Mouse (Mus musculus) myocyte (in vitro differentiated cells): ENCODE data around the gene Kcnh7. TPM values are rescaled to one million over a fixed set of nuclear protein-coding genes. Genes with fewer than 3 reads are reported as not detected.

Source experiments
- H3K27me3 ChIP-seq: one replicate; pipeline ENCODE4 v1.6.1; 2011; ENCODE audit not compliant: control insufficient read depth, insufficient read depth, insufficient read length
- H3K36me3 ChIP-seq: one replicate; pipeline ENCODE4 v1.6.1; 2011; ENCODE audit not compliant: control insufficient read depth, insufficient read depth
- H3K4me2 ChIP-seq: one replicate; pipeline ENCODE4 v1.6.1; 2011; ENCODE audit warnings: low read depth, control low read depth
- H3K4me3 ChIP-seq: one replicate; pipeline ENCODE4 v1.5.1; 2011; ENCODE audit warnings: mild to moderate bottlenecking, control low read depth, moderate library complexity
- H3K79me2 ChIP-seq: one replicate; pipeline ENCODE4 v1.6.1; 2011; ENCODE audit not compliant: control insufficient read depth, insufficient read depth
- H3ac ChIP-seq: one replicate; pipeline ENCODE4 v1.6.1; 2011; ENCODE audit not compliant: control insufficient read depth, insufficient read length
- CEBPB ChIP-seq: IDR thresholded peaks from 2 replicates; pipeline ENCODE4 v1.6.1; 2011; ENCODE audit warnings: mild to moderate bottlenecking, moderate library complexity; ENCODE audit not compliant: poor library complexity, insufficient read depth, severe bottlenecking
- E2F4 ChIP-seq: IDR thresholded peaks from one replicate; pipeline ENCODE4 v1.6.1; 2011; ENCODE audit warnings: mild to moderate bottlenecking, control low read depth, moderate library complexity; ENCODE audit not compliant: insufficient read depth
- MAX ChIP-seq: IDR thresholded peaks from one replicate; pipeline ENCODE4 v1.6.1; 2011; ENCODE audit warnings: low read depth, mild to moderate bottlenecking, control low read depth
- MYOD1 ChIP-seq, 3 experiments: IDR thresholded peaks; one replicate each; pipeline ENCODE4 v1.6.1; 2011; ENCODE audit warnings: control low read depth in 2 of 3, low read depth in 2 of 3, mild to moderate bottlenecking in 2 of 3, moderate library complexity in 1 of 3; ENCODE audit not compliant: insufficient read length in 2 of 3, control insufficient read depth in 1 of 3
- MYOG ChIP-seq, 3 experiments: IDR thresholded peaks; one replicate each; pipeline ENCODE4 v1.6.1; 2011; ENCODE audit warnings: control low read depth in 2 of 3, low read depth in 2 of 3, mild to moderate bottlenecking in 2 of 3; ENCODE audit not compliant: insufficient read length in 2 of 3, control insufficient read depth in 1 of 3, insufficient read depth in 1 of 3
- POLR2A ChIP-seq: IDR thresholded peaks from one replicate; pipeline ENCODE4 v1.6.1; 2011; ENCODE audit warnings: low read depth, mild to moderate bottlenecking, control low read depth, moderate library complexity; ENCODE audit not compliant: insufficient read length
- POLR2AphosphoS2 ChIP-seq: IDR thresholded peaks from one replicate; pipeline ENCODE4 v1.6.1; 2011; ENCODE audit warnings: low read depth, control low read depth; ENCODE audit not compliant: insufficient read length
- REST ChIP-seq: IDR thresholded peaks from one replicate; pipeline ENCODE4 v1.6.1; 2011; ENCODE audit warnings: mild to moderate bottlenecking, control low read depth, moderate library complexity; ENCODE audit not compliant: insufficient read depth, insufficient read length
- SRF ChIP-seq: IDR thresholded peaks from one replicate; pipeline ENCODE4 v1.6.1; 2011; ENCODE audit warnings: low read depth; ENCODE audit not compliant: control insufficient read depth, insufficient read length
- TCF12 ChIP-seq: IDR thresholded peaks from one replicate; pipeline ENCODE4 v1.6.1; 2011; ENCODE audit warnings: mild to moderate bottlenecking, control low read depth; ENCODE audit not compliant: poor library complexity, insufficient read depth, severe bottlenecking
- TCF3 ChIP-seq: IDR thresholded peaks from one replicate; pipeline ENCODE4 v1.6.1; 2011; ENCODE audit warnings: low read depth, control low read depth; ENCODE audit not compliant: insufficient read length
- USF1 ChIP-seq: IDR thresholded peaks from one replicate; pipeline ENCODE4 v1.6.1; 2011; ENCODE audit warnings: low read depth, mild to moderate bottlenecking, control low read depth, moderate library complexity
- polyA plus RNA-seq: library from polyadenylated mRNA; unstranded; fragments of >200 nt; fragmentation: generic; extraction: Trizol; gene quantifications from one replicate; pipeline ENCODE4 v1.2.1, GENCODE M21; 2012; ENCODE audit warnings: missing spikeins

Kcnh7 gene
- polyA plus RNA-seq, 1 experiment, result 0.02 TPM

DNA sequence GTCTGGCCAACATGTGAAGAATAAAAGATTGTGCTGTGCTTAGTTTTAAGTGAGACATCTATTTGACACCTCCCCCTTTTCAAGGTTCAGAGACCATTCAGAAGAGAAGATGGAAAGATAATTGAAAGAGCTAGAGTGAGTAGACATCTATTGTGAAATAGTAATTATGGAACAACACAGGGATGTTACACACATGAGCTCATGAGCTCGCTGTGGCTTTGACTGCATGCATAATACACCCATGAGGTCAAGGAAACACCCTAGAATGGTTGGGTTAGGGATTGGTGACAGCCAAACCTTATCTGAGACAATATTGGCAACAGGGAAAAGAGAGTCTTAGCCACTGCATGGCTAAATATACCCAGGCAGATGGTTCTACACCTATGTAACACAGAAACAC lies 380.1 kb downstream of the Kcnh7 start:
- Histone ChIP-seq H3K4me2 (no peak overlapping the region), H3K4me3 (no peak overlapping the region), H3K36me3 (no peaks in the 10 kb centered on the region), H3K27me3 (no peaks in the 10 kb centered on the region), H3ac (no peak overlapping the region), H3K79me2 (no peaks in the 10 kb centered on the region)
- TF ChIP-seq MAX (no peak), E2F4 (no peak), SRF (no peak), USF1 (no peak)

DNA sequence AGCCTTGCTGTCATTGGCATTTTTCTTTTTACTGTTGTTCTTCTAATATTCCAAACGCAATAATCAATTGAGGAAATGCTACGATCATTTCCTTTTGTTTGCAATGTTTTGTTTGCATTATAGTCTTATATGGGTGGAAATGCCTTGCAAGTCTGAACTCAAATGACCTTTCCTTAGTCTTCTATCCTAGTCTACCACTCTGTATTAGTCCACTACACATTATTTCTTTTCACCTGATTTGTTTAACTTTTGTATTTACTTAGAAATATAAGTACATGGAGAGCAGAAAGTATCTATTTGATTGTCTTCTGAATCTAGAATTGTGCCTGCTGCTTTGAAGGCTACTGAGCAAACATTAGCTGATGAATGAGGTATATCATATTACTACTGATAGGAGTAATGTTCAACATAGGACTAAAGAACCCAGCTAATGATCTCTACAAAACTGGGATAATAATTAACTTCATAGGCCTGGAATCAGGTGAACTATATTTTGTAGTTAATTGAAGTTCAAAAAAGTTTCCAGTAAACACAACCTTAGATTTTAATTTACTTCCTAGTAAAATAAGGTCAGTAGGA lies 399.5 kb downstream of the Kcnh7 start:
- Histone ChIP-seq H3ac (no peak overlapping the region), H3K36me3 (no peaks in the 10 kb centered on the region), H3K79me2 (no peaks in the 10 kb centered on the region), H3K4me2 (no peak overlapping the region), H3K4me3 (no peak overlapping the region), H3K27me3 (no peaks in the 10 kb centered on the region)
- TF ChIP-seq CEBPB (no peak), REST (no peak), TCF3 (no peak), MYOG (IDR thresholded peaks at IDR 0.05; ENCODE audit: control insufficient read depth in 1 of 3, insufficient read depth in 1 of 3, insufficient read length in 2 of 3, low read depth in 2 of 3) (no peak), USF1 (no peak), E2F4 (no peak), SRF (no peak), POLR2A (no peak), TCF12 (no peak), POLR2AphosphoS2 (no peak), MAX (no peak), MYOD1 (IDR thresholded peaks at IDR 0.05; ENCODE audit: control insufficient read depth in 1 of 3, insufficient read length in 2 of 3, low read depth in 2 of 3) (no peak)

DNA sequence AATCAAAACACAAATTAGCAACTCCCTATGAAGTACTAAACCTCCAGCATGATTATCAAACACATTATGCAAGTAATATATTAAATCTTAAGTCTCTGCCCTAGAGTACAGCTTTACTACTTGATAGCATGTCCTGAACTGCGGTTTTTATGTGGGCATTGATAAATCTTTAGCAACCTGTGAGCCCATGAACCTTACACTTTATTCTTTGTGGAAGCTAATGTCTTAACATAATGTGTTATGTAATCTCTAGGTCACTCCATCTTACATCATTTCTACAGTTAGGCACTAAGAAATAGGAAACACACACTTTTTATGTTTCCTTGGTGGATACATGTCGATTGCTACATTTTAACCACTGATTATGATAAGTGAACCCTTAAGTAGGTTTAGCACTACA lies 437.8 kb downstream of the Kcnh7 start:
- no peak overlapping the region for H3ac ChIP-seq

DNA sequence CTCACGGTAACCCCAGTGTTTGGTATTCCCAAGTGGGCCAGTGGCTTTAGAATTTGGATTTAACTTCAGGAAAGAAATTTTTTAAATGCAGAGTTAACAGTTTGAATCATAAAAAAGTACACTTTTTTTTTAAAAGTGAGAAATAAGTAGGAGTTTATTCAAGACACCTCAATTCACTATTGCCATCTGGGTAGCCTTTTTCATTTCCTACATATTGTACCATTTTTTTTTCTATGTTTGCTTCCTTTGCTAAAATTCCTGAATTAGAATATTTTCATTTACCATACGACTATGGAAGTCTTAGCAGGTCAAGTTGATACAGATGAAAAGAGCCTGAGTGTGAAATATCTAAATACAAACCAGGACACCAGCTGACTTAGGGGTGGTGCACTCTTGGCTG lies 441.0 kb downstream of the Kcnh7 start:
- H3K27me3 ChIP-seq, result no peaks in the 10 kb centered on the region
- H3K36me3 ChIP-seq, result no peaks in the 10 kb centered on the region
- no peak overlapping the region for H3ac ChIP-seq
- H3K4me2 ChIP-seq, result no peak overlapping the region
- H3K79me2 ChIP-seq, result no peaks in the 10 kb centered on the region
- no peak for TF ChIP-seq E2F4
- no peak overlapping the region for H3K4me3 ChIP-seq

More for the DNA sequence above, 437.8 kb downstream of the Kcnh7 start:
- no peak overlapping the region for H3K4me2 ChIP-seq
- H3K27me3 ChIP-seq, result no peaks in the 10 kb centered on the region
- TF ChIP-seq SRF, result no peak
- H3K79me2 ChIP-seq, result no peaks in the 10 kb centered on the region
- H3K36me3 ChIP-seq, result no peaks in the 10 kb centered on the region
- no peak overlapping the region for H3K4me3 ChIP-seq

DNA sequence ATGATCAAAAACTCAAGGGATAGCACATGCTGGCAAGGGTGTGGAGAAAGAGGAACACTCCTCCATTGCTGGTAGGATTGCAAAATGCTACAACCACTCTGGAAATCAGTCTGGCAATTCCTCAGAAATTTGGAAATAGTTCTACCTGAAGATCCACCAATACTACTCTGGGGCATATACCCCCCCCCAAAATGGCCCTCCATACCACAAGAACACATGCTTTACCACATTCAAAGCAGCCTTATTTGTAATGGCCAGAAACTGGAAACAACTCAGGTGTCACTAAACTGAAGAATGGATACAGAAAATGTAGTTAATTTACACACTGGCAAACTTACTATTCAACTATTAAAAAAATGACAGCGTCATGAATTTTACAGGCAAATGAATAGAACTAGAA lies 453.4 kb downstream of the Kcnh7 start:
- no peak overlapping the region for H3K4me2 ChIP-seq
- TF ChIP-seq USF1 (no peak), MYOG (IDR thresholded peaks at IDR 0.05; ENCODE audit: control insufficient read depth in 1 of 3, insufficient read depth in 1 of 3, insufficient read length in 2 of 3, low read depth in 2 of 3) (no peak), POLR2A (no peak), CEBPB (no peak), MAX (no peak), TCF3 (no peak), SRF (no peak), POLR2AphosphoS2 (no peak), MYOD1 (IDR thresholded peaks at IDR 0.05; ENCODE audit: control insufficient read depth in 1 of 3, insufficient read length in 2 of 3, low read depth in 2 of 3) (no peak), REST (no peak), TCF12 (no peak), E2F4 (no peak)
- H3K79me2 ChIP-seq, result no peaks in the 10 kb centered on the region
- H3K27me3 ChIP-seq, result no peaks in the 10 kb centered on the region
- H3ac ChIP-seq, result no peak overlapping the region
- H3K4me3 ChIP-seq, result no peak overlapping the region
- no peaks in the 10 kb centered on the region for H3K36me3 ChIP-seq

DNA sequence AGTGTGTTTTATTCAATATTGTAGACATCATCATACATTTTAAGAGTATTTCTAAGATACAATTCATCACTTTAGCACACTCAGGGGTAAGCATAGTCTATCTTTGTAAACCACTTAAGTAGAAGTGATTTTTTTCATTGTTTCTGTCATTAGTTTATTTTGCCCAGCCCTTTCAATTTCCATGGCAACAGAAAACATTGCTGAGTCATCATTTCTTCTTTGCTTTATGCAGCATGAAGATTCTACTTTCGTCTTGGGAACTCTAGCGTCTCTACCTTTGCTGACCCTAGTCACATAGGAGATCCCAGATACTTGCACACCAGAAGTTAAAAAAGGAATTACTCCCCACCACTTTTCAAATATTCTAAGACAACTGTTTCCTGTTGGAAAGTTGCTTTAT lies 456.4 kb downstream of the Kcnh7 start:
- Histone ChIP-seq H3K36me3 (no peaks in the 10 kb centered on the region), H3K27me3 (no peaks in the 10 kb centered on the region), H3K4me3 (no peak overlapping the region), H3ac (no peak overlapping the region), H3K4me2 (no peak overlapping the region), H3K79me2 (no peaks in the 10 kb centered on the region)
- TF ChIP-seq MYOG (IDR thresholded peaks at IDR 0.05; ENCODE audit: control insufficient read depth in 1 of 3, insufficient read depth in 1 of 3, insufficient read length in 2 of 3, low read depth in 2 of 3) (no peak), POLR2AphosphoS2 (no peak), CEBPB (no peak), SRF (no peak), TCF3 (no peak), MYOD1 (IDR thresholded peaks at IDR 0.05; ENCODE audit: control insufficient read depth in 1 of 3, insufficient read length in 2 of 3, low read depth in 2 of 3) (no peak), USF1 (no peak), REST (no peak)
